Mouse (Mus musculus) macrophage (primary cell): ENCODE results near the gene Nlrp3. TPM values are rescaled to one million over a fixed set of nuclear protein-coding genes. Genes with fewer than 3 reads are reported as not detected.

ENCODE experiments used
- H3K27ac ChIP-seq: fragments of 350-480 bp; formaldehyde crosslinking; 2 replicates; pipeline ENCODE4 v1.9.0; 2021
- H3K36me3 ChIP-seq: fragments of 350-480 bp; formaldehyde crosslinking; 2 replicates; pipeline ENCODE4 v1.9.0; 2021; ENCODE audit errors: inconsistent target
- H3K4me3 ChIP-seq: fragments of 350-480 bp; formaldehyde crosslinking; 2 replicates; pipeline ENCODE4 v1.9.0; 2021; ENCODE audit errors: inconsistent target
- H3K79me2 ChIP-seq: fragments of 350-480 bp; formaldehyde crosslinking; 2 replicates; pipeline ENCODE4 v1.9.0; 2021; ENCODE audit errors: inconsistent target
- WGBS: methylation state at CpG from one replicate; pipeline ENCODE4 v1.1.7; 2026; ENCODE audit warnings: inconsistent platforms; ENCODE audit not compliant: missing documents; 5-methylcytosine and 5-hydroxymethylcytosine counted together
- polyA plus RNA-seq: library from polyadenylated mRNA; stranded (reverse); fragments of 250-400 nt; gene quantifications from 3 replicates; pipeline ENCODE4 v1.2.4, GENCODE M21; 2018; ENCODE audit warnings: inconsistent platforms

Gene Nlrp3
- polyA plus RNA-seq, 1 experiment from 2014 or later = 12.7 TPM

DNA sequence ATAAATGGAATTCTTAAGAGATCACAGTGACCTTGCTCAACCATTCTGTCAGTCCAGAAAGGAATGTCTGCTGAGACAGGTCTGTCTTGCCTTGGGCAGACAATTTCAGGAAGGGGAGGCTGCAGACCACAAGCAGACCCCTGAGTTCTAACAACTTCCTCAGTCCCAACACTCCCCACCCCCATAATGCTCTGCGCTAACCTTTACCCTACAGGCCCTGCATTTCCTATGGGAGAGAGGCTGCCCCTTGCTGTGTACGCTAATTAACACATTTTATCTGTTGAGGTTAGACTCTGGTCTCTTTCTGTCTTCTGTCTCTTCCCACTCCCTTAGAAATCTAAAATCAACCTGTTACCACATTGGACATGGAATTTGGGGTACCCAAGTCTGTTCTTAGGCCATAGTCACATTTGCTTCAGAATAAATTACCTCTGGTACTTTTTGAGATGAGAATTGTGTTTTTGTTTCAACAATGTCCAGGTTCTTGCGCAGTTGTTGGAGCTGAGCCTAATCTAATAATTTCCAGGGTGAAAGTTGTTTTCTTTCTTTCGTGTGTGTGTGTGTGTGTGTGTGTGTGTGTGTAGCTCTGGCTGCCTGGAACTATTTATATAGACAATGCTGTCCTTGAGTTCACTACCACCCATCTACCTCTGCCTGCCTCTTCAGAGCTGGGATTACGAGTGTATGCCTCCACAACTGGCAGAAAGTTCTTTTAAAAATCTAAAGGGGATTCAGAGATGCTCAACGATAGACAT lies 21.4 kb upstream of the Nlrp3 start:
- 88% methylated on average over 6 of the region's 6 CpGs for WGBS
- Histone ChIP-seq H3K27ac (no peak overlapping the region), H3K79me2 (peaks cover 75% of the 10 kb centered on the region; the same call in 1 of the 2 replicates)

DNA sequence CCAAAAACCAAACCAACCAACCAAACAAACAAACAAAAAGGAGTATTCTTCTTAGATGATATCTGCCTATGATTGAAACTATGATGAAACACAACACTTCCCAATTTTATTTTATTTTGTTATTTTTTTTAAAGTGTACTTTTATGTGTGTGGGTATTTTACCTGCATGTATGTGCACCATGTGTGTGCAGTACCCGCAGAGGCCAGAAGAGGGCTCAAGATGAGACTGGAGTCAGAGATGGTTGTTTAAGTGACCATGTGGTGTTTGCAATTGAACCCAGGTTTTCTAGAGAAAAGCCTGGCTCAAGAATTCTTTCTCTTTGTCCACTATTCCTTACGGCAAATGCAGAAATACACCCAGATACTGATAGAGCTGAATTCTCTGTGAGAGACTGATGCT lies 17.2 kb upstream of the Nlrp3 start:
- Histone ChIP-seq H3K4me3 (no peak overlapping the region), H3K79me2 (peaks cover 60% of the 10 kb centered on the region; the same call in 1 of the 2 replicates), H3K36me3 (no peaks in the 10 kb centered on the region), H3K27ac (no peak overlapping the region)
- 100% methylated on average over 2 of the region's 2 CpGs for WGBS

More for the DNA sequence above, 21.4 kb upstream of the Nlrp3 start:
- Histone ChIP-seq H3K4me3 (no peak overlapping the region), H3K36me3 (no peaks in the 10 kb centered on the region)

DNA sequence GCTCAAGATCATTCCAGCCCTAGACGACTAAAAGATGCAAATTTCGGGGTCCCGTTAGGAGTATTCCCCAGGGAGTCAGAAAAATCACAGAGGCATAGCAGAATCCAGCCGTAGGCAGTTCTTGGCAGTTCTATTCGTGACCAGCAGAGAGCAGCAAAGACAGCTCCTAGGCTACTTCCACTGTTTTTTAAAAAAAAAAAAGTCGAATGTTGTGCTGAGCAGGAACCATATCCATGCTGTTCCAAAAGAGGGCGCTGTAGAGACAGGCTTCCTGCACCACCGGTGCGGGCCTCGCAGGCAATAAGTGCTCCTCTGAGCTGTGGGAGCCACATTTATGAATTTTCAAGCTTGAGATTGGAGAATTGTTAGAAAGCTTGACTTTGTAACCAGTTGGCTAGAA lies 16.1 kb upstream of the Nlrp3 start:
- Histone ChIP-seq H3K27ac (peak overlapping the region; percentile 80), H3K79me2 (peaks cover 49% of the 10 kb centered on the region; the same call in 1 of the 2 replicates), H3K4me3 (peak overlapping the region; percentile 27; the same call in 1 of the 2 replicates), H3K36me3 (no peaks in the 10 kb centered on the region)
- WGBS = 5% methylated on average over 10 of the region's 10 CpGs

DNA sequence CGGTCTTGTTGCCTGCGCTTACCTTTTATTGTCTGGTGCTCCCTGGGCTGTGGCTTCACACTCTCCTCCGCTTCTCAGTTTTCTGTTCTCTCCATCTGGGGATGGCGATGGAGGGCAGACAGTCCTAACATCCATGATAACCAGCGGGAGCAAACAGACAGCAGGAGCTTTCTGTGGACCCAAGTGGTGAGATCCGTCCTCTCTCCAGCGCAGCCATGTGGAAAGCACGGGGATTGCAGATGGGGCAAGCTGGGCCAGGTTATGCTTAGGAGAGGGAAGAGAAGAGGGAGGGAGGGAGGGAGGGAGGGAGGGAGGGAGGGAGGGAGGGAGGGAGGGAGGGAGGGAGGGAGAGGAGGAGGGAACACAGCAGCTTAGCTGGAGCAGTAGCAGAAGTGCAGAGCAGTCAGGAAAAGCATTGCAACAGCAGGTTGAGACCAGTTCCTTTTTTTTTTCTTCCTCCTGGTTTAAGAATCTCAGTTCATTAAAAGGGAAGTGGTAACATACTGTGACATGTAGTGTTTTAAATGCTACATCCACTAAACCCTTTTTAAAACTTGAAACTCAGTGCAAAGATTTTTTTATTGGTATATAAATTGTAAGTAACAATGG lies 14.8 kb upstream of the Nlrp3 start, which contains the start of gene Zkscan17:
TSS of gene Zkscan17 (minus strand) at position 280 of the 609 bp plus-strand sequence.
- WGBS = 48% methylated on average over 8 of the region's 8 CpGs
- Histone ChIP-seq H3K36me3 (no peaks in the 10 kb centered on the region), H3K4me3 (peak within 1 kb of the TSS; percentile 27), H3K79me2 (peaks cover 35% of the 10 kb centered on the region; the same call in 1 of the 2 replicates), H3K27ac (peak within 1 kb of the TSS; percentile 99)

DNA sequence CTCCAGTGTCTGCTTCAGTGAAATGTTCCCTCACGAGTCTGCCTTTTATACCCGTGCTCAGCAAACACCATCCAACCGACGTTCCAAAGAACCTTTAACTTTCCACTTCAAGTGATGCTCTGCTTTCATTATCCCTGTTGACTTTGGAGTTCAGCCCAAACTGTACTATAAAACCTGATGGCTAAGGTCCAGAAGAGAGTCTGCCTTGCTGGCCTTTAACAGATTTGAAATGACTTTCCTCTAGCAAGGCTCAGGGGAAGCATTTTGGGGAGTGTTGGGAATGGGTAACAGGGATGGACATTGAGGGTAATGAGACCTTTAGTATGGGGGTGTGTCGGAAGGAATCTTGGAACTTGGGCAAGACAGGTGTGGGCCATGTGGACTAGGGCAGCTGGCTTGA lies 11.1 kb upstream of the Nlrp3 start:
- WGBS = 97% methylated on average over 5 of the region's 5 CpGs

DNA sequence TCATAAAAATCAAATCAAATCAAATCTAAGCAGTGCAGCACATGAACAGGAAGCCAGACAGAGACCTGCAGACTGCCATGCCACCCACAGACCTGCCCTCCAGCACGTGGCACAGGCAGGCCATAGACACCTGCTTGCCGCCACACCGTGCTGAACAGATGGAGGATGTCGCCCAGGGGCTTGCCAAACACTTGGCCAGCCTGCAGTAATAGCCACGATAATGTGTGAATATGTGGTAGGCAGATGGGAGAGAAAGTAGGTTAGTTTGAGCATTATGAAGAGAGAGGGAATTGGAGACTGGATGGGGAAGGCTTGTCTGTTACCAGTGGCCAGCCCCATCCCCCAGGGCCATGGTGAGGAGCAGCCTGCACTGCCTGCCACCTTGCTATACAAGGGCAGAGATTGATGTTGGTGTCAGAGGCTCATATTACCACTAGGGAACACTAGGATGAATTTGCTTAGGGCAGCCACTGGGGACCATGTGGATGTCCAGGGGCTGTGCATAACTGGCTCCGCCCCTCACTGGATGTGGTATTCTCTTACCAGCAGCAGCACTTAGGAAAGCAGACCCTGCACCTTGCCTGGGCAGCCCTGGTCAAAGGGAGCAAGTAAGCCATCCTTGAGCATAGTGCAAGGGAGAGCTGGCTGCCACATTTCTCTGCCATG lies 10.4 kb upstream of the Nlrp3 start:
- H3K36me3 ChIP-seq = no peaks in the 10 kb centered on the region
- no peak overlapping the region for H3K4me3 ChIP-seq
- H3K27ac ChIP-seq = no peak overlapping the region
- 83% methylated on average over 6 of the region's 6 CpGs for WGBS
- no peaks in the 10 kb centered on the region; the same call in 1 of the 2 replicates for H3K79me2 ChIP-seq

More for the DNA sequence above, 11.1 kb upstream of the Nlrp3 start:
- Histone ChIP-seq H3K27ac (no peak overlapping the region), H3K79me2 (no peaks in the 10 kb centered on the region; the same call in 1 of the 2 replicates), H3K4me3 (no peak overlapping the region), H3K36me3 (no peaks in the 10 kb centered on the region)

DNA sequence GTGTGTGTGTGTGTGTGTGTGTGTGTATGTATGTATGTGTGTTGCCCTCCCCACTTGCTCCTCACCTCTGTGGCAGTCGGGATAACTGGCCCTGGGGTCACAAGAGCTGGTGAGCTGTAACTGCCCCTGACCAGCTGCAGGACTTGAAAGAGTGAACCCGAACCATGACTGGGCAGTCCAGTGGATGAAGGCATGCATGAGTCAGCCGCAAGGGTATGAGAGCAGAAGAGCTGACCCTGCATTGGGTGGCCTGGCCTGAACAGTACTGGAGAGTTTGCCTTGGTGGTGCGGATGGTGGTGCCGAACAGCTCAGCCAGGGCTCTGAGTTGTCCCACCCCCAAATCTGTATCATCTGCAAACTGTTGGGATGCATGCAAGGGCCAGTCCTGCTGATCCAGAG lies 9.8 kb upstream of the Nlrp3 start:
- Histone ChIP-seq H3K36me3 (no peaks in the 10 kb centered on the region), H3K27ac (no peak overlapping the region), H3K4me3 (no peak overlapping the region), H3K79me2 (no peaks in the 10 kb centered on the region)
- whole genome bisulfite sequencing = 98% methylated on average over 5 of the region's 5 CpGs

DNA sequence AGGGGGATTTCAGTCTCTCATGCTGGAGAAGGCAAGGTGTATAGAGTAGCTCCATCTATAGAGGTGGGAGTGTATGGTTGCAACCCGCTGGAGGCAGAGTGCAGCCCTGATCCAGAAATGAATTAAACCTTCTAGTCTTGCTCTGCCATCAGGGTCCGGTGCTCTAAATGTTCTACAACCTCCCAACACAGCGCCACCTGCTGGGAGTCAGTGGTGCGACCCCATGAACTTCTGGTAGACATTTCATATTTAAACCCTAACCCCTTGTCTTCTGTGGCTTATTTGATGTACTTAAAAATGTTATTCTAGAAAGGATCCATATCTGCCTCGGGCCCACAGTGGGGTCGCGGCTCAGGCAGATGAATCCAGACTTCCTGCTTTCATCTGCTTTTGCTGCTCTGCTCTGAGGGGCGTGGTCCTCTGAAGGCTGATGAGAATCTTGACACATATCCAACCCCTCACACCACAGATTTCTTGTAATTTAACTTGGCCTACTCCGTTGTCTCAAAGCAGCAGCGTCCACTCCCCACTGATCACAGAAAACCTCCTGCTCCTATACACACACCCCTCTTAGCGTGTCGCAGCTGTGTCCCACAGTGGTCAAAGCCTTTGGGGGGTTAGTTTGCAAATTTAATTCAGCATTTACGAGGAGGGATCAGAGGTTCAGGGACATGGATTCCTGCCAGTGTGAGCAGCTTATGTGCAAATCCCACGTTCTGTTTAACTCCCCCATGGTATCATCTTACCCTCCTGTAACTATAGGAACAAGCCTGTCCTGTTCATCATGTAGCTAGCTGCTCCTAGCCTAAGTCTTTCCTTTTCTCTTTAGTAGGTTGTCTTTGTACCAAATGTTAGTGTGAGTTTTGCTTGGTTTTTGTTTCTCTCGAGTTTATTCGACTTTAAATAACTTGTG lies 3.9 kb upstream of the Nlrp3 start:
- 82% methylated on average over 16 of the region's 16 CpGs for WGBS
- Histone ChIP-seq H3K79me2 (no peaks in the 10 kb centered on the region), H3K4me3 (no peak overlapping the region), H3K27ac (peak overlapping the region; percentile 99), H3K36me3 (no peaks in the 10 kb centered on the region)

DNA sequence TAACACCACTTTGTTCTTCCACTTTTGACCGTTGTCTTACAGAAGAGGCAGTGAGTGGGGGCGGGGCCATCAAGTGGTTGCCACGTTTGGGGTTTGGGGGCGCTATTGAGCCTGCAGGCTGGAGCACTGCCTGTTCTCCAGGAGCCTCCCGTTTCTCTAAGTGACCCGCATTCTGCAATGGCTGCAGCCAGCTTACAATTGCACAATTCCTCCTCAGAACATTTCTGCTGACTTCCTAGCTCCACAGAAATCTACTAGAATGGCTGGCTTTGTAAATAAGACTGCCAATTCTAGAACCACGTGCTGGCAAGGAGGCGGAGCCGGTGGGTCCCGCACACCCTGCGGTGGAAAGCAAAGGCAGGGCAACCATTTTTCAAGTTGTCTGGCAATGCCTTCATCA lies 3.0 kb upstream of the Nlrp3 start:
- Histone ChIP-seq H3K79me2 (peaks cover 5% of the 10 kb centered on the region), H3K27ac (peak overlapping the region; percentile 99), H3K36me3 (no peaks in the 10 kb centered on the region), H3K4me3 (no peak overlapping the region)
- WGBS = 11% methylated on average over 11 of the region's 11 CpGs

DNA sequence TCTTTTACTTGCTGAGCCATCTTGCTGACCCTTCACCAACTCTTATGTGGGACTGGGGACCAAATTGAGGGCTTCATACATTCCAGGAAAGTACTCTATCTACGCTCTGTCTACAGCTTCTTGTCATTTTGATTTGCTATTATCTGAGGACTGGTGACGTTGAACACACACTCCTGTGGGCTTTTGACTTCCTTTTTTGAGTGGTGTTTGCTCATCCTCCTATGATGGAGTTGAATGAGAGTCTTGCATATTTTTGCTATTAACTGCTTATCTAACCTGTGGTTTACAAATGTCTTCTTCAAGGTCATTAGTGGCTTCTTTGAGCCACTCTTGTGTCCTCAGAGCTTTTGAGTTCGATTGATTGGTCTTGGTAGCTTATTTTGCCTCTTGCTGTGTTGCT lies 1.2 kb upstream of the Nlrp3 start:
- WGBS = 37% methylated on average over 2 of the region's 3 CpGs
- peak overlapping the region; percentile 99 for H3K27ac ChIP-seq

DNA sequence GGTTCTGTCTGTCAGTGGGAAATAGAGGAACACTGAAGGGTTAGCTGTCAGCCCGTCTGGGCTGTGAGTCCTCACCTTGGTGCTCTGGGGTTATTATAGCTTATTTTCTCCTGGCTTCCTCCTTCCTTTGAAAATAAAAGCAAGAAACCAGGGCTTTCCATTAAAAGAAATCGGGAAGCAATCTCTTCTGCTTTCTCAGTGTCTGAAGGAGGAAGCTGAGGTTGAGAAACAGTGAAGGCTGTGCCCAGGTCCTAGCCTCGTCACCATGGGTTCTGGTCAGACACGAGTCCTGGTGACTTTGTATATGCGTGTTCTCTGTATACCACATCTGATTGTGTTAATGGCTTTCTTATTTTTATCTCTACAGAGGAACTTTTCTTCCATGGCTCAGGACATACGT lies 1.1 kb downstream of the Nlrp3 start:
- peak overlapping the region; percentile 50 for H3K4me3 ChIP-seq
- WGBS = 0% methylated on average over 6 of the region's 6 CpGs
- H3K27ac ChIP-seq = peak overlapping the region; percentile 99
- peaks cover 45% of the 10 kb centered on the region for H3K79me2 ChIP-seq
- H3K36me3 ChIP-seq = peaks cover 11% of the 10 kb centered on the region

More for the DNA sequence above, 1.2 kb upstream of the Nlrp3 start:
- Histone ChIP-seq H3K79me2 (peaks cover 23% of the 10 kb centered on the region), H3K36me3 (no peaks in the 10 kb centered on the region; the same call in 1 of the 2 replicates), H3K4me3 (no peak overlapping the region)

DNA sequence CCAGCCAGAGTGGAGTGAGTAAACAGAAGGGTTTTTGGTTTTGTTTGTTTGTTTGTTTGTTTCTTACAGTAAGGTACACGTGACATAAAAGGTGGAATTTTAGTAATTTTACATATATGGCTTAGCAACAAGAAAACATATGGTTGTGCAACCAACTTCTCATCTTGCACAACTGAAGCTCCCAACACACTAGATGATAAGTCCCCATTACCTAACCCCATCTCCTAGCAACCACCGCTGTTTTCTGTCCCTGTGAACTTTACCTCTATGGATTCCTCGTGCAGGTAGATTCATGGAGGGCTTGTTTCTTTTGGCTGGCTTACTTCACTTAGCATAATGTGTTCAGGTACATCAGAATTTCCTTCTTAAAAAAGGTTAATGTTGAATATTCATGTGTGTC lies 2.0 kb downstream of the Nlrp3 start:
- Histone ChIP-seq H3K4me3 (peak overlapping the region; percentile 50), H3K27ac (peak overlapping the region; percentile 99), H3K36me3 (peaks cover 21% of the 10 kb centered on the region), H3K79me2 (peaks cover 54% of the 10 kb centered on the region)
- WGBS = 0% methylated on average over 3 of the region's 3 CpGs

DNA sequence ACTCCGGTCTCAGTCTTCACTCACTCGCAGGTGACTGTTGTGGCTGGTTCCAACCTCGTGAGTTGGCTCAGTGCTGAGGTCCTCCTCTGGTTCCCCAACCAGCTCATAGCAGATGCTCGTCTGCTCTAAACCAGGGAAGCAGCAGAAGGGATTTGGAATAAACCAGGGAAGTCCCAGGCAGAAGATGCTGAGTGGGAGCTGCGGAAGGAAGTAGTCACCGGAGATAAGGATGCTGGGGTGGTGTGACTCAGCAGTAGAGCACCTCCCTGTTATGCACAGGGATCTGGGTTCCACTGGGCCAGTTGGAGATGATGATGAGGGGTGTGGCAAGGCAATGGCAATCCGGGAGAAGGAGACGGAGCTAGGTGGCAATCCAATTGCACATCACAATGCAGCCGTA lies 2.6 kb downstream of the Nlrp3 start:
- 64% methylated on average over 9 of the region's 9 CpGs for WGBS
- H3K79me2 ChIP-seq = peaks cover 61% of the 10 kb centered on the region
- peak overlapping the region; percentile 99 for H3K27ac ChIP-seq
- peak overlapping the region; percentile 50 for H3K4me3 ChIP-seq
- peaks cover 27% of the 10 kb centered on the region for H3K36me3 ChIP-seq

DNA sequence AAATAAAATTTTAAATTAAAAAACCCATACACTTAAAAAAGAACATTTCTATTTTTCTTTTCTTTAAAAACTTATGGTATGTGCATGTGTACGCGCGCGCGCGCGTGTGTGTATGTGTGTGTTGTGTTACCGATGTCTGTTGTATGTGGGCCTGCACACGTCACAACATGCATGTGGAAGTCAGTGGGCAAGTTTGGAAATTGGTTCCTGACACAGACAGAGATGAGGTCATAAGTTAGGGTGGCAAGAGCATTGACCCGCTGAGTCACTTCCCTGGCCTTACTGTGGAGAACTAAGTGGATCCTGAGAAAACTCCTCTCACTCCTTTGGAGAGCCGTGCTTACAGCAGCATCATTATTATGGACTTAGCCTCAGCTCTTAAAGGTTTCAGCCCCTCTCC lies 12.8 kb downstream of the Nlrp3 start:
- H3K4me3 ChIP-seq = no peak overlapping the region
- WGBS = 79% methylated on average over 11 of the region's 11 CpGs
- H3K36me3 ChIP-seq = peaks cover 43% of the 10 kb centered on the region
- H3K27ac ChIP-seq = peak overlapping the region; percentile 75
- H3K79me2 ChIP-seq = peaks cover 99% of the 10 kb centered on the region
